8 mouse cellular contexts compared by ENCODE assay signal in genomic region chr11:61956572-61957295, GRCm38 (mm10). TPM values are rescaled to one million over a fixed set of nuclear protein-coding genes. Genes with fewer than 3 reads are reported as not detected.
A peak's percentile ranks its signal among the peaks of the same experiment; 100 is the strongest.
DNase-seq lines count a peak whose midpoint lies in the region; ATAC-seq and TF ChIP-seq lines count a peak whose summit lies in the region.

Gene Specc1 (plus strand): TSS chr11:61956763.

- peaks cover 2% of the 10 kb centered on the region for H3K4me1 ChIP-seq in cerebellum, adult 2 months (ENCODE audit: control insufficient read depth, insufficient read depth, low read length)
- no peaks in the 10 kb centered on the region for H3K4me1 ChIP-seq in forebrain, postnatal 0 days (ENCODE audit: insufficient read depth)
- H3K4me1 ChIP-seq in lung, adult 2 months (ENCODE audit: control insufficient read depth, insufficient read depth, low read length): peaks cover 2% of the 10 kb centered on the region; the same call in 1 of the 2 replicates
- H3K4me1 ChIP-seq in neural tube, embryonic 15.5 days: peaks cover 8% of the 10 kb centered on the region; the same call in 1 of the 2 replicates

- H3K9me3 ChIP-seq in forebrain, postnatal 0 days (ENCODE audit: low read length): no peaks in the 10 kb centered on the region
- no peaks in the 10 kb centered on the region for H3K9me3 ChIP-seq in neural tube, embryonic 15.5 days (replicated peaks)

- H3K27me3 ChIP-seq in cerebellum, adult 2 months (ENCODE audit: control insufficient read depth, insufficient read depth, low read length): no peaks in the 10 kb centered on the region
- H3K27me3 ChIP-seq in forebrain, postnatal 0 days (ENCODE audit: insufficient read depth, low read length): no peaks in the 10 kb centered on the region; the same call in none of the 2 replicates
- peaks cover 15% of the 10 kb centered on the region for H3K27me3 ChIP-seq in neural tube, embryonic 15.5 days (replicated peaks)

- TF ChIP-seq CTCF in cerebellum, adult 2 months (IDR thresholded peaks at IDR 0.05; ENCODE audit: borderline replicate concordance, insufficient read depth, low read depth, low read length): peak; percentile 94
- peak; percentile 94 for TF ChIP-seq CTCF in forebrain, postnatal 0 days (IDR thresholded peaks at IDR 0.05; ENCODE audit: low read depth)
- TF ChIP-seq CTCF in layer of hippocampus, adult 2 months (conservative IDR thresholded peaks at IDR 0.05): peak; percentile 93
- TF ChIP-seq CTCF in lung, adult 2 months (IDR thresholded peaks at IDR 0.05; ENCODE audit: insufficient read depth, low read length): peak; percentile 75

- H3K36me3 ChIP-seq in forebrain, postnatal 0 days (ENCODE audit: insufficient read depth): no peaks in the 10 kb centered on the region
- no peaks in the 10 kb centered on the region for H3K36me3 ChIP-seq in neural tube, embryonic 15.5 days

- peak; percentile 92 for TF ChIP-seq POLR2A in cerebellum, adult 2 months (IDR thresholded peaks at IDR 0.05; ENCODE audit: borderline replicate concordance, insufficient read depth, low read length)
- TF ChIP-seq POLR2A in lung, adult 2 months (IDR thresholded peaks at IDR 0.05; ENCODE audit: borderline replicate concordance, extremely low read depth, low read depth, low read length): no peak

- H3K27ac ChIP-seq in cerebellum, adult 2 months (ENCODE audit: insufficient read depth, low read length): peak within 1 kb of the TSS; percentile 98
- no peak within 1 kb of the TSS for H3K27ac ChIP-seq in forebrain, postnatal 0 days (ENCODE audit: low read depth, low read length)
- H3K27ac ChIP-seq in layer of hippocampus, adult 2 months: peak within 1 kb of the TSS; percentile 95
- no peak within 1 kb of the TSS for H3K27ac ChIP-seq in neural tube, embryonic 15.5 days (replicated peaks)

- peak; percentile 96 for ATAC-seq in forebrain, postnatal 0 days
- peak; percentile 94 for ATAC-seq in neural tube, embryonic 15.5 days (ENCODE audit: low FRiP score)

- peak; percentile 81 for DNase-seq in MEL-GATA-1-ER (ENCODE audit: extremely low read depth, low read depth)
- peak; percentile 94 to 98 for DNase-seq in cerebellum, adult 2 months
- peak; percentile 94 for DNase-seq in forebrain, postnatal 0 days
- peak; percentile 96 for DNase-seq in heart, postnatal 4 days
- peak; percentile 92 to 97 for DNase-seq in layer of hippocampus, adult 2 months (ENCODE audit: low spot score in 2 of 2)
- peak; percentile 90 for DNase-seq in lung, adult 2 months
- peak; percentile 96 for DNase-seq in testis, postnatal 10 days (ENCODE audit: low spot score)

- H3K4me3 ChIP-seq in cerebellum, adult 2 months (replicated peaks; ENCODE audit: insufficient read depth, low read depth, low read length): peak within 1 kb of the TSS; percentile 86
- peak within 1 kb of the TSS; percentile 72 for H3K4me3 ChIP-seq in forebrain, postnatal 0 days (ENCODE audit: low read depth, low read length)
- H3K4me3 ChIP-seq in layer of hippocampus, adult 2 months: peak within 1 kb of the TSS; percentile 75
- peak within 1 kb of the TSS; percentile 57 for H3K4me3 ChIP-seq in lung, adult 2 months (replicated peaks; ENCODE audit: extremely low read depth, low read depth, low read length)
- peak within 1 kb of the TSS; percentile 51 for H3K4me3 ChIP-seq in neural tube, embryonic 15.5 days (replicated peaks)

- H3K9ac ChIP-seq in forebrain, postnatal 0 days: peak within 1 kb of the TSS; percentile 64
- peak within 1 kb of the TSS; percentile 40 for H3K9ac ChIP-seq in neural tube, embryonic 15.5 days (replicated peaks)

- peak within 1 kb of the TSS; percentile 100 for H3K4me2 ChIP-seq in forebrain, postnatal 0 days (ENCODE audit: low read depth)
- peak within 1 kb of the TSS; percentile 100 for H3K4me2 ChIP-seq in neural tube, embryonic 15.5 days

- under 1% methylated on average over 58 of the region's 58 CpGs for WGBS in cerebellum, adult 2 months
- WGBS in forebrain, postnatal 0 days: 2% methylated on average over 58 of the region's 58 CpGs
- under 1% methylated on average over 58 of the region's 58 CpGs for WGBS in lung, adult 2 months
- under 1% methylated on average over 51 of the region's 58 CpGs for WGBS in neural tube, embryonic 15.5 days

RNA-seq across cellular contexts. Expression of gene Specc1, which starts in this region (rescaled TPM):
- polyA plus RNA-seq in cerebellum, adult 2 months (2012; rRNA removed): 79.7 and 80.4 TPM in 2 replicates
- 16.5 and 20.5 TPM in 2 replicates for total RNA-seq in forebrain, postnatal 0 days (2014; rRNA removed)
- polyA plus RNA-seq in forebrain, postnatal 0 days (2015; fragmentation: Nextera tagmentation; extraction: Ambion mirVana): 7.8 and 10.6 TPM in 2 replicates
- total RNA-seq in heart, postnatal 4 days (2021): 10 to 100 TPM; 18.3 to 26.7 TPM
- total RNA-seq in layer of hippocampus, adult 2 months (2021): 10 to 100 TPM; 85.8 to 91.6 TPM
- 11.7 and 12.2 TPM in 2 replicates for polyA plus RNA-seq in lung, adult 2 months (2012; rRNA removed)
- 9.7 and 11.2 TPM in 2 replicates for polyA plus RNA-seq in neural tube, embryonic 15.5 days (2015; fragmentation: Nextera tagmentation; extraction: Ambion mirVana)

Comparison
In these comparisons a context has a peak if more than half of its experiments do, and no peak if none do; other contexts are left out.
1. H3K27ac ChIP-seq: peak in cerebellum, adult 2 months (single experiment) and layer of hippocampus, adult 2 months (single experiment); none in forebrain, postnatal 0 days (single experiment) and neural tube, embryonic 15.5 days (single experiment).
2. Peak in every context shown above with its lines, with median percentiles within 50 percentile points of each other: DNase-seq, H3K4me3 ChIP-seq and CTCF ChIP-seq.